Mouse (Mus musculus) liver, adult 2 months (tissue): ENCODE data around the gene Rccd1.

Experiments used
- CTCF ChIP-seq: fragments of 200-500 bp; IDR thresholded peaks from 2 replicates; pipeline ENCODE4 v1.5.1; 2011; ENCODE audit warnings: low read depth, low read length, control low read depth
- POLR2A ChIP-seq: fragments of 200-500 bp; IDR thresholded peaks from 2 replicates; pipeline ENCODE4 v1.6.1; 2011; ENCODE audit warnings: low read length, control low read depth; ENCODE audit not compliant: insufficient read depth; ENCODE audit errors: extremely low read depth

DNA sequence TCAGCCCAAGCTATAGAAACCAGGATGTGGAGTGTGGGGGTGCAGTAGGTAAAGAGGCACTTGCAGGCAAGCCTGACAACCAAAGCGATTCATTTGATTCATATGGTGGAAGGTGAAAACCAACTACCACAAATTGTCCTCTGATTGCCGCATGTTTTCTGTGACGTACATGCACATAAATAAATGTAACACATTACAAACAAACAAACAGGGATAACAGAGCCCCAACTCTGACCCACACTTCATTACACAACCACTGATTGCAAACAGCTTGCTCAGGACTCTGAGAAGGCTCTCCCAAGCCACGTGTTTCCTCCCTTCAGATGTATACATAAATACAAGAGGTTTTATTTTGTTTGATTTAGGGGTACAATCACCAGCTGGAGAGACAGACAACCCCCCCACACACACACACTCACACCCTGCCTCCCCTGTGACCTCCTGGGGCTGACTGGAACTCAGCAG is 45.7 kb upstream of the Rccd1 start:
- TF ChIP-seq CTCF (no peak), POLR2A (no peak)
